Mouse (Mus musculus) ovary, postnatal 36 days (tissue): ENCODE measurements around the gene Hsd17b12.
A peak's percentile ranks its signal among the peaks of the same experiment; 100 is the strongest.

Experiments used
- DNase-seq: peaks from one replicate; pipeline ENCODE4 v3.0.0; 2022; ENCODE audit warnings: low spot score, mixed read lengths

Hsd17b12 gene

DNA sequence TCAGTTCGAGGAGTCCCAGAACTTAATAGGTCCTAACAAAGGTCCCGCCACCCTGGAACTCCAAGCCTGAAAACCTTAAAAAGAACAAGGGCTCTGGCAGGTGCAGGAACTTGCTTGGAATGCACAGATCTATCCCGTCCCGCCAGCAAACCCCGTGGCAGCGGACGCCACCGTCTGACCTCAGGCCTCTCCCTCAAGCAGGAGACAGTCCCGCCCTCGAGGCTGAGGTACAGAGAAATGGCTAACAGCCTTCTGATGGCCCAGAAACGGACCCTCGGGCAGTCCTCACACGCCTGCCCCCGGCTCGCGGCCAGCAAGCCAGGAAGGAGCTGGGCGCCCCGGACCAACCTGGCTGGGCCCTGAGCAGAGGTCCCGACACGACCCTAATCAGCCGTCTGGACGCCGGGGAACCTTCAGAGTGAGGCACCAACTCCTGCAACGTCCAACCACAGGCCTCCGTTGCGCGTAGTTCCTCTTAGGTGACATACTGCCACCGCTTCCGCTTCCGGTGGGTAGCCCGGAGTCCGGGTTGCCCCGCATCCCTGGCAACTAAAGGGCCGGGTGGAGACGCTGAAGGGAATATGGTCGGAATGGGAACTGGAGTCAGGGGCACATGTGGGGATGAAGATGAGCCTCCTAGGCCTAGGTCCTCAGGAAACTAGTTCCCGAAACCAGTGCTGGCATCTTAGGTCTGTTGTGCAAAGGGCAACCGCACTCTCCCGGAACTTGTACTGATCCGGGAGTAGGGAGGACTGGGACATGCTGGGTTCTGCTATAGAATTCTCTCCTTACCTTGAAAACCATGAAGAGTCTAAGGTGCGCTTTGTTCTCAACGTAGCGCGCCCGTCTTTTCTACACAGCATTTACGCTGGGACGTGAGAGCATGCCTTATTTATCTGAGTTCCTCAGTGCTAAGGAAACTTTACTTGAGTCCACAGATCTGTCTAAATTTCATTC, 147.2 kb downstream of the Hsd17b12 start, which contains the start of gene Alkbh3:
Gene Alkbh3 (minus strand): TSS at position 473 of the 957 bp plus-strand sequence.
- peak; percentile 89 for DNase-seq

- DNase-seq: peak; percentile 79
Observed at GRCm38 (mm10) chr2:94002331-94002730, 155.4 kb downstream of the Hsd17b12 start.

- DNase-seq: no peak
Observed at GRCm38 (mm10) chr2:94001918-94002317, 155.8 kb downstream of the Hsd17b12 start.

DNA sequence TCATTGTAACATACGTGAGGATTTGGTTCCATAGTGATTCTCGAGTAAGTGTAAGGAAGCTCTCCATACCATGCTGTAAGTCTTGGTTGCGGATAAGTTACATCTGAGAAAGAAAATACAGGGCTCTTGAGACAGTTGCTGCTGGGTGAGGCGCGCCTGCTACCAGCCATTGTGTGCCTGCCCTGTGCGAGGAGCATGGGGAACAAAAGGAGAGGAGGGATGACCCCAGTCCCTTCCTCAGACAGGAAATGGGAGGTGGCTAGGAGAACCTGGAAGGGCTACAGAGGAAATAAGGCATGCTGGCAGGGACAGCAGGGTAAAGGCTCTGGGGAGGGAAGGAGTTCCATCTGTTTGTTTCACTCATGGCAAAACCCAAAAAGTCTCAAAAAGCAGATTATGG, 156.4 kb downstream of the Hsd17b12 start:
- no peak for DNase-seq

DNA sequence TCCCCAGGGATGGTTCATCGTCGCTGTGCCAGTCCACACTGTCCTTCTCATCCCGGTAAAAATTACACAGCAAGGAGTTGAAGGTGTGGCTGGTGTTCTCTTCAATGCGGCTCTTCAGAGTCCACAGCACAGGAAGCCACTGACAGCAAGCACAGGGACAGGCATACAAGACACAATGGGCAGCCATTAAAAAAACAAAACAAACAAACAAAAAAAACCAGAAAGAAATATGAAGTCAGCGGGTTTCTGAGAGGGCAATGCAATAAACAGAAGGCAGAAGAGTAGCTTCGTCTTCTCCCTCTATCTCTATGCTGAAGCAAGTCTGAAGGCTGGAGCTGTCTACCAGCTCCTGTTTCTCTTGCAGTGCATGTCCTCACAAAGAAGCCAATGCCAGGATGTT, 161.5 kb downstream of the Hsd17b12 start, which contains the start of gene Gm27027:
Gene Gm27027 (minus strand): TSS at position 101 of the 400 bp plus-strand sequence.
- DNase-seq: no peak

DNA sequence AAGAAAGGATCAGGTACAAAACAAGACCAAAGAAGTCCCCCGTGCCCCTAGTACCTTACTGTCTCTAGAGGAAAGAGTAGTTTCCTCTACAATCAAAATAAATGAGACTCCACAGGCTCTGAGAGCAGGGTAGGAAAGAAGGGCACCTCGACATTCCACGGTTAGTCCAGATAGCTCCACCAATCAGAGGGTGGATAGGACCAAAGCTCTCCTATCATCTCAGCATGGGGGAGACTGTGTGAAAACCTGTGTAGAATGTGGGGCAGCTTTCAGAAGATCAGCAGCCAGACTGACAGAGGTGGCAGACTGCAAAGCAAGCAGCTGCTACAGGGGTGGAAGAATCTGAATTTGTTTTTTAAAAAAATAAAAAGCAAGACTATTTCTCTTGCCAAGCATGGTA, 165.0 kb downstream of the Hsd17b12 start:
- DNase-seq: no peak

DNA sequence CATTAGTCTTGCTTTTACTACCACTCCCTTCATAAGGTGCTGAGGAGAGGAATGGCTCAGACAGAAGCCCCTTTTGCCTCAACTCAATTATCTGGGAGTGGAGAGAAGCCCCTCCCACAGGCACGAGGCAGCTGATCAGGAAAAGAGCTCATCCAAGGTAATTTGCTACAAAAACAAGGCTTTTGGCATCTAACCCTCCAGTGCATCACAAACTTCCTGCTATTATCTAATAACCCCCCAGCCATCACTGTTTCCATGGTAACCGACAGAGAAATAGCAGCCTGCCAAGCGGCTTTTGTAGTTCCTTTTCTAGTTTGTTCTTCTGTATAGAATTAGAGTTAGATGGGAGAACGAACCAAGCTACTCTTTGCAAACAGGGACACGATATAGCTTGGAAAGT, 165.5 kb downstream of the Hsd17b12 start:
- no peak for DNase-seq

DNA sequence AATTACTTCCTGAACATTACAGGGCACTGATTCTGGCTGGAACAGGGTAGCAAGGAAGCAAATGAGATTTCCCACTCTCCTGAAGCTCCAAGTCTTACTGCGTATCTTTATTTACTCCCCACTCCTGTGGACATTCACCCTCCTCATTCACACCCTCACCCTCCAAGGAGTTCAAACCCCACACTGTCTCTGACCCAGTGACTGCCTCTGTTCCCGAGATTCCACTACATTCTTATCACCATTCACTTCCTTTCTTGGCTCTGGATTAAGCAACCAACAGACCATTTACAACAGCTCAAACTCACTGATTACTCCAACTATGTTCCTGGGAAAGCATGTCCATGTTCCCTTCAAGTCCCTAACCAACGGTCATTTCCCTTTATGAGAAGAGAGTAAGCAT, 166.4 kb downstream of the Hsd17b12 start:
- DNase-seq: no peak

GRCm38 (mm10) chr2:93988440-93988839, 169.3 kb downstream of the Hsd17b12 start:
- no peak for DNase-seq
